Mouse (Mus musculus) lung, adult 2 months (tissue): ENCODE measurements around the gene Ces3a. TPM values are rescaled to one million over a fixed set of nuclear protein-coding genes. Genes with fewer than 3 reads are reported as not detected.
"Not testable (repeated sequence)": the region's sequence is repeated elsewhere in the genome, so short reads cannot be mapped to it uniquely, and the experiment has no call there.

Experiments
- DNase-seq: peaks from one replicate; pipeline ENCODE4 v3.0.0; 2022
- H3K4me1 ChIP-seq: fragments of 200-500 bp; 2 replicates; pipeline ENCODE4 v1.6.1; 2011; ENCODE audit warnings: low read length; ENCODE audit not compliant: control insufficient read depth, insufficient read depth
- H3K4me3 ChIP-seq: fragments of 200-500 bp; replicated peaks from 2 replicates; pipeline ENCODE3; 2011; ENCODE audit warnings: low read depth, mild to moderate bottlenecking, control low read depth, low read length; ENCODE audit errors: extremely low read depth
- CTCF ChIP-seq: fragments of 200-500 bp; IDR thresholded peaks from 2 replicates; pipeline ENCODE4 v1.5.1; 2011; ENCODE audit warnings: mild to moderate bottlenecking, low read length, control low read depth; ENCODE audit not compliant: insufficient read depth
- POLR2A ChIP-seq: fragments of 200-500 bp; IDR thresholded peaks from 2 replicates; pipeline ENCODE4 v1.6.1; 2011; ENCODE audit warnings: low read depth, mild to moderate bottlenecking, control low read depth, low read length, borderline replicate concordance; ENCODE audit errors: extremely low read depth
- WGBS: fragments of 180-500 bp; shearing (Covaris S2); methylation state at CpG from one replicate; pipeline ENCODE4 v1.1.7; 2018; 5-methylcytosine and 5-hydroxymethylcytosine counted together
- polyA plus RNA-seq: library from polyadenylated mRNA; depleted of rRNA; stranded (reverse); fragments of >200 nt; gene quantifications from 2 replicates; pipeline ENCODE4 v1.2.3, GENCODE M21; 2012; rRNA removed

Ces3a gene
- polyA plus RNA-seq, 1 experiment, result 0.69 TPM

DNA sequence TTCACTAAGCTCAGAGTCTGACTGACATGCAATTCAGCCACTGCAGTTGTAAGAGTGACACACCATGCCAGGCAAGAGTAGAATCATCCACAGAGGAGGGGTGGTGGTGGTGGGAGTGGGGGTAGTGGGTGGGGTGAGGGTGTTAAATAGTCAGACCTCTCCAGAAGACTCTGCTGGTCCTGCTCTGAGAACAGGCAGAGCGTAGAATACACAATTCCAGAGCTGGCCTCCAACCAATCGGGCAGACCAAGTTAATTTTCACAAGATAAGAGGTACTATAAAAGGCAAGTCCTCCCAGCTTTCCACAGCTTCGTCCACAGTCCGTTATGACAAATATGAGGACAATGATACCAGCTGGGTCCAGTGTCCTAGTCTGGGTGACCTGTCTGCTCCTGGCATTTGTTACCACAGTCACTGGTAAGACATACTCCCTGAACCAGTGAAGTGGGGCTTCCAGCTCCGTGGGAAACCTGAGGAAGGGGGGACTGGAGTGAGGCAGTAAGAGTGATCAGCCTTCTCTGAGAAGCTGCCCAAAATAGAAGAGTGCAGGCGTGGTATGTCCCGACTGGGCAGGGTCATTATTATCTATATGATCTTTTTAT, 35.1 kb downstream of the Ces3a start, which contains the start of gene Ces3b:
Gene Ces3b, plus strand, starts transcription at position 305 of the 602 bp plus-strand sequence.
- TF ChIP-seq POLR2A (no peak), CTCF (no peak)
- WGBS, result 47% methylated on average over 7 of the region's 7 CpGs
- no peak for DNase-seq
- Histone ChIP-seq H3K4me3 (no peak within 1 kb of the TSS), H3K4me1 (no peaks in the 10 kb centered on the region)

DNA sequence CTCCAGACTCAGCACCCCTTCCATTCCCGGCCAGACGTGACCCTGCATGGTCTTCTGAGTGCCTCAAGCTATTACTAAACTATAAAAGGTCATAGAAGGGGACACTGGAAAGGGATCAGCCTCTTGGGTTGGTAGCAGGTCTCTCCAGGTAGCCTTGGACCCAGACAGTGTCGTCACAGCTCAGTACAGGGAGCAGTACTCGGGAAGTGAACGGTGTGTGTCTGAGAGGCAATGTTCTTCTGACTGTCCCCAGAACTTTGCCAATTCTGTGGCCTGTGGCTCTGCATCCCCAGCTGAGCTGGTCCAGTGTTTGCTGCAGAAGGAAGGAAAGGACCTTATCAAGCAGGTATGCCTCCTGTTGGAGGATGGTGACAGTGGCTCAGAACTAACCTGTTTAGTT, 39.8 kb downstream of the Ces3a start:
- H3K4me1 ChIP-seq, H3K4me3 ChIP-seq, DNase-seq: not testable (repeated sequence)
- WGBS, result 72% methylated on average over 5 of the region's 5 CpGs

DNA sequence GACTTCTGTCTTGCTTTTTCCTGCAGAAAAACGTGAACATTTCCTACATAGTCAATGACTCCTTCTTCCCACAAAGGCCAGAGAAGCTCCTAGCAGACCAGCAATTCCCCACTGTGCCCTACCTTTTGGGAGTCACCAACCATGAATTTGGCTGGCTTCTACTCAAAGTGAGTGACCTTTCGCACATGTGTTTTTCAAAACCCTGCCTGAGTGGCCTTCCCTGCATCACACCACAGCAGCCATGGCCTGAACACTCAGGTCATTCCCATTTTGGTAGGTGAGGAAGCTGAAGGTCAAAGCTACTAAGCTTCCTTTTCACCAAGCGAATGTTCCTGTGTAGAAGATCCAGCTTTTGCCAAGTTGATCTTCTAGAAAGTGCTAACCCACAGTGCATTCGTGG, 40.2 kb downstream of the Ces3a start:
- DNase-seq, result no peak
- 66% methylated on average over 4 of the region's 4 CpGs for WGBS
- Histone ChIP-seq H3K4me3 (no peak overlapping the region), H3K4me1 (no peaks in the 10 kb centered on the region)
- TF ChIP-seq CTCF (no peak), POLR2A (no peak)

DNA sequence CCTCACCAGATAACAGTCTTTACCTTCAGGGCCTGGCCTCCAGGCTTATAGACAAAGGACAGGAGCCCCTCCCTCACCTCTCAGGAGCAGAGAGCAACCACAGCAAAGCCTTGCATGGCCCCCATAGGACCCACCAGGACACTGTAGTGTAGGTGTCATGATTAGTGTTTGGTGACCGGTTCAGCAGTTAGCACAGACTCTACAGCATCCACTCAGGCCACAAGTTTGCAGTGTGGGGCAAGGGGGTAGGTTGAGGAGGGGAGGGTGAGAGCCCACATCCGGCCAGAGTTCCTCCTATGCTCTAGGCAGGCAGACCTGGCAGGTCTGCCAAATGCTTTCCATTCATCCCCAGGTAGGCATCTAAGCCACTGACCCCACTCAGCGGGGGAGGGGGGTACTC, 45.6 kb downstream of the Ces3a start:
- DNase-seq, result no peak
- H3K4me1 ChIP-seq, result no peaks in the 10 kb centered on the region
- H3K4me3 ChIP-seq, result no peak overlapping the region
- TF ChIP-seq POLR2A (no peak), CTCF (no peak)
- WGBS, result 77% methylated on average over 3 of the region's 3 CpGs

- not testable (repeated sequence) for DNase-seq, H3K4me3 ChIP-seq, H3K4me1 ChIP-seq
- WGBS, result 70% methylated on average over 4 of the region's 4 CpGs
These were observed 53.8 kb downstream of the Ces3a start for GRCm38 (mm10) chr8:105102101-105102785.

DNA sequence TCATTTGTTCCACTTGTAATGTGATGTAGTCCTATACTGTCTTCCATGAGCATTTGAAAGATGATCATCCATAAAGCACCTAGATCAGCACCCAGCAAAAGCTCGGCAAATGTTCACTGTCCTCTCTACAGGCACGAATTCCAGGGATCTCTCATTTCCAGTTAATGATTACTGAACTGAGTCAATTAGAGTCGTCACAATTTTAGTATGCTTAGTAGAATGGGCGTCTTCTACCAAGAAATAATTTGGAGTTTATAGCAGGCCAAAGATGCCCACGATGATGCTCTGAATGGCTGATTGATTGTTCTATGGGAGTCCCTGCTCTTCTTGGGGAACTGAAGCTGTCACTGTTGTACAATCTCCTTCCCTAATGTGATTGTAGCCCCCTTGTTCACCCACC, 55.3 kb downstream of the Ces3a start:
- WGBS, result 81% methylated on average over 5 of the region's 5 CpGs
- H3K4me1 ChIP-seq, DNase-seq: not testable (repeated sequence)

GRCm38 (mm10) chr8:105104220-105104619, 55.8 kb downstream of the Ces3a start:
- WGBS, result 71% methylated on average over 3 of the region's 3 CpGs
- no peaks in the 10 kb centered on the region for H3K4me1 ChIP-seq
- no peak overlapping the region for H3K4me3 ChIP-seq
- no peak for DNase-seq
- TF ChIP-seq POLR2A, result no peak
- TF ChIP-seq CTCF, result no peak

More for the DNA sequence above, 55.3 kb downstream of the Ces3a start:
- not testable (repeated sequence) for H3K4me3 ChIP-seq

Other genes starting within 250 kb of the Ces3a start
- gene Ces2b, start 217.0 kb upstream of the Ces3a start, polyA plus RNA-seq, result 1.9 and 2.0 TPM in 2 replicates
- 0.30 and 1.2 TPM in 2 replicates for gene Ces2c, start 201.5 kb upstream of the Ces3a start, polyA plus RNA-seq
- 3.3 and 4.8 TPM in 2 replicates for gene Ces2e, start 122.3 kb upstream of the Ces3a start, polyA plus RNA-seq
- gene Ces2f, start 101.2 kb upstream of the Ces3a start, polyA plus RNA-seq, result 5.1 TPM in 1 of 2 replicates, not detected in the other
- 13.9 and 23.2 TPM in 2 replicates for gene Ces2g, start 86.9 kb upstream of the Ces3a start, polyA plus RNA-seq
- not detected in 2 replicates for gene Ces2h, start 47.7 kb upstream of the Ces3a start, polyA plus RNA-seq
- 0.17 and 0.24 TPM in 2 replicates for gene Ces3b, start 35.2 kb downstream of the Ces3a start, polyA plus RNA-seq
- not detected in 2 replicates for gene Ces4a, start 83.2 kb downstream of the Ces3a start, polyA plus RNA-seq
- gene Cbfb, start 122.1 kb downstream of the Ces3a start, polyA plus RNA-seq, result 9.6 and 10.9 TPM in 2 replicates
- 56.8 and 64.8 TPM in 2 replicates for gene D230025D16Rik, start 176.5 kb downstream of the Ces3a start, polyA plus RNA-seq
- 35.5 and 39.2 TPM in 2 replicates for gene B3gnt9, start 206.6 kb downstream of the Ces3a start, polyA plus RNA-seq
- gene Tradd, start 216.0 kb downstream of the Ces3a start, polyA plus RNA-seq, result 21.3 and 23.8 TPM in 2 replicates
- gene Fbxl8, start 216.0 kb downstream of the Ces3a start, polyA plus RNA-seq, result 15.5 and 16.8 TPM in 2 replicates
- 20.3 and 22.1 TPM in 2 replicates for gene Hsf4, start 221.2 kb downstream of the Ces3a start, polyA plus RNA-seq
- 10.7 and 11.8 TPM in 2 replicates for gene Nol3, start 227.5 kb downstream of the Ces3a start, polyA plus RNA-seq
- gene 4931428F04Rik, start 241.3 kb downstream of the Ces3a start, polyA plus RNA-seq, result 4.2 and 6.0 TPM in 2 replicates
- gene Exoc3l, start 247.5 kb downstream of the Ces3a start, polyA plus RNA-seq, result 49.2 and 57.5 TPM in 2 replicates
- 109 and 127 TPM in 2 replicates for gene E2f4, start 249.1 kb downstream of the Ces3a start, polyA plus RNA-seq